Mouse (Mus musculus) embryonic facial prominence, embryonic 15.5 days (tissue): ENCODE results near the gene Ptprn2. TPM values are rescaled to one million over a fixed set of nuclear protein-coding genes. Genes with fewer than 3 reads are reported as not detected.

Experiments
- ATAC-seq: fragments of 200-750 bp; cut with Nextera tagmentation; 2 replicates; pipeline ENCODE4 v1.8.0; 2017; ENCODE audit warnings: low read depth, moderate TSS enrichment; ENCODE audit not compliant: insufficient number of reproducible peaks, low FRiP score, low TSS enrichment
- H3K27ac ChIP-seq: fragments of 300-500 bp; sonication (generic); replicated peaks from 2 replicates; pipeline ENCODE4 v1.5.1; 2015; ENCODE audit warnings: mild to moderate bottlenecking, inconsistent platforms
- H3K27me3 ChIP-seq: fragments of 300-500 bp; sonication (generic); 2 replicates; pipeline ENCODE4 v1.6.1; 2015; ENCODE audit warnings: inconsistent platforms
- H3K36me3 ChIP-seq: fragments of 300-500 bp; sonication (generic); 2 replicates; pipeline ENCODE4 v1.6.1; 2015; ENCODE audit warnings: mild to moderate bottlenecking, inconsistent platforms
- H3K4me1 ChIP-seq: fragments of 300-500 bp; sonication (generic); 2 replicates; pipeline ENCODE4 v1.6.1; 2015; ENCODE audit warnings: inconsistent platforms
- H3K4me2 ChIP-seq: fragments of 300-500 bp; sonication (generic); replicated peaks from 2 replicates; pipeline ENCODE4 v1.6.1; 2015; ENCODE audit warnings: mild to moderate bottlenecking, inconsistent platforms
- H3K4me3 ChIP-seq: fragments of 300-500 bp; sonication (generic); replicated peaks from 2 replicates; pipeline ENCODE4 v1.5.1; 2015; ENCODE audit warnings: mild to moderate bottlenecking, inconsistent platforms
- H3K9ac ChIP-seq: fragments of 300-500 bp; sonication (generic); 2 replicates; pipeline ENCODE4 v1.6.1; 2015; ENCODE audit warnings: inconsistent platforms
- H3K9me3 ChIP-seq: fragments of 300-500 bp; sonication (generic); replicated peaks from 2 replicates; pipeline ENCODE4 v1.6.1; 2016; ENCODE audit warnings: inconsistent platforms
- WGBS: fragments of 180-500 bp; shearing (Covaris S2); methylation state at CpG from one replicate; pipeline ENCODE4 v1.1.7; 2015; 5-methylcytosine and 5-hydroxymethylcytosine counted together
- polyA plus RNA-seq: library from polyadenylated mRNA; unstranded; fragments of >200 nt; fragmentation: Nextera tagmentation; extraction: Ambion mirVana; gene quantifications from 2 replicates; pipeline ENCODE4 v1.2.1, GENCODE M21; 2015

Ptprn2 gene
- polyA plus RNA-seq, 1 experiment from 2014 or later, result 0.12 TPM

DNA sequence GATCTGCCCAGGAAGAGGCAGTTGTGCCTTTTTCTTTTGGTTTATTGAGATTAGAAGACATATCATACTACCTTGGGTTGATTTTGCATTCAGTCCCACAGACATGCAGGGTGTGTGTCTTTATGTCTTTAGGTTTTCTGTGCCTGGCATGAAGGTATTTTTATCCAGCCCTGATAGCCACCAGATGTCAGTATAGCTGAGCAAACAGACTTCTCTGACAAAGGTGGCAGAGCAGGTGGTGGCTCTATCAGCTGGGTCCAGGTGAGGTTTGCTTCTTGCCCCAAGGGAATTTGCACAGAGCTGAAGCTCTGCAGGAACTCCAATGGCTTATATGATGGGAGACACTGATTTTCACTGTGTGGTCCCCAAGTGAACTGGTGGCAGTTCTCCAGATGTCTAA, 161.3 kb downstream of the Ptprn2 start:
- Histone ChIP-seq H3K27me3 (no peaks in the 10 kb centered on the region), H3K4me3 (no peak overlapping the region), H3K27ac (no peak overlapping the region), H3K4me2 (no peak overlapping the region), H3K9me3 (no peaks in the 10 kb centered on the region), H3K4me1 (no peaks in the 10 kb centered on the region; the same call in 1 of the 2 replicates), H3K36me3 (no peaks in the 10 kb centered on the region), H3K9ac (no peak overlapping the region)
- ATAC-seq, result no peak

DNA sequence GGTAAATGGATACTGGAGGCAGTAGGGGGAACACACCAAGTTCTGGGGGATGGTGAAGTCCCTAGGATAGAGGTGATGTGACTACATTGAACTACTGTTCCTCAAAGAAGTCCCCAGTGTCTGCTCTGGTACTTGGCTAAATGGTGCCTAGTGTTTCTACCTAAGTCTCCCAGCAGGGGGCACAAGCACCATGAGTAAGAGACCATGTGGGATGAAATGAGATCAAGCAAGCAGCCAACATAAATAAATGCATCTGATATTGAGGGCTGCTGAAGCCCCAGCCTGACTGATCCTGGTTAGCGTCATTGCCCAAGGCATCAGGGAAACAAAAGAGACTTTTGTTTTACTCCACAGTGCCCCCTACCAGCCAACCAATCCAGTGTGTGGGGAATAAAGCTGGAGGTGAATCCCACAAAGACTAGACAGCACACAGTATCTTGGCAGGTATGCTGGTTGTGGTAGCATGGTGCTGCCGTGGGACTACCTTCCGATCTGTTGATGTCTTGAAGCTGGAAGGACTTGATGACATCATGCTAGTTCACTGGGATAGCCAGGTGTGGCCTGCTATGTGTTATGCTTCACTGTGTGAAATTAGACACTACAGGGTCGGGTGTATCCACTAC, 163.2 kb downstream of the Ptprn2 start:
- no peak for ATAC-seq
- H3K4me3 ChIP-seq, result no peak overlapping the region
- no peak overlapping the region for H3K27ac ChIP-seq
- H3K27me3 ChIP-seq, result no peaks in the 10 kb centered on the region
- H3K36me3 ChIP-seq, result no peaks in the 10 kb centered on the region
- WGBS, result 55% methylated on average over 4 of the region's 4 CpGs
- H3K9ac ChIP-seq, result no peak overlapping the region
- H3K4me1 ChIP-seq, result no peaks in the 10 kb centered on the region
- no peak overlapping the region for H3K4me2 ChIP-seq
- no peaks in the 10 kb centered on the region for H3K9me3 ChIP-seq

DNA sequence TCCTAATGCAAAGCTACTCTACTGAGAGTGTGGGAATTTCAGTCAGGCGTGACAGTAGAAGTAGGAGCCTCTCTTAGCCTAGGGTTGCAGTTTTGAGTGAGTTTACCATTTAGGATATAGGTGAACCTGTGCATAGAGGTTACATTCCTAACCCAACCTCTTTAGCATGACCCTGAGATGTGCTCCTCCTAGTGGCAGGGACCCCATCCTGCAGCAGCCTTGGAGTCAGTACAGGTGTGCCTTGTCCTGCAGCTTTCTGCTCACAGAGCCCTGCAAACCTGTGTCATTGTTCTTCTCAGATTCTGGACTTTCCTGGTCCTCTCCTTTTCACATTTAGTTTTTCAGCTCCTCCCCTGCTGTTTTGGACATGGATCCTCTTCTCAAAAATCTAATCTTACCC, 168.2 kb downstream of the Ptprn2 start:
- H3K4me1 ChIP-seq, result no peaks in the 10 kb centered on the region
- ATAC-seq, result no peak
- WGBS, result 77% methylated on average over 1 of the region's 1 CpGs
- H3K9ac ChIP-seq, result no peak overlapping the region
- H3K9me3 ChIP-seq, result no peaks in the 10 kb centered on the region
- H3K27me3 ChIP-seq, result no peaks in the 10 kb centered on the region
- no peak overlapping the region for H3K27ac ChIP-seq
- H3K36me3 ChIP-seq, result no peaks in the 10 kb centered on the region
- H3K4me2 ChIP-seq, result no peak overlapping the region
- H3K4me3 ChIP-seq, result no peak overlapping the region

DNA sequence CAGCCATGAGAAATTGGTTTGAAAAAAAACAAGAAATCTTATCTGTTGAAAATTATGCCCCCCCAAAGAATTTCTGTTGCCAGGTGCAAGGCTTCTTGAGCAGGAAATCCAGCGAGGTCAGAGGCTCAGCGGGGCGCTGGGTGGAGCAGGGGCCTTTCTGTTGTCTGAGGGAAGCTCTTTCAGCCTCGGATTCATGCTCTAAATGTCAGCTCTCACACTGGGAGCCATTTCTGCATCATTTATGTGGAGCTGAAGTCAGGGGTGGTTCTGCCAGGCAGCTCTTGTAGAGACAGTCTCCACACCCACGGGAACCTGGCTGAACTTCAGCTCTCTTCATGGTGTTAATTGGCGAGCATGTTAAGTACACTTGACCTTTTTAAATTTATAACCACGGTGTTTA, 174.6 kb downstream of the Ptprn2 start:
- no peaks in the 10 kb centered on the region for H3K9me3 ChIP-seq
- no peak overlapping the region for H3K4me3 ChIP-seq
- no peaks in the 10 kb centered on the region for H3K27me3 ChIP-seq
- no peak overlapping the region for H3K9ac ChIP-seq
- no peak for ATAC-seq
- H3K4me1 ChIP-seq, result no peaks in the 10 kb centered on the region
- 17% methylated on average over 7 of the region's 7 CpGs for WGBS
- no peak overlapping the region for H3K4me2 ChIP-seq
- H3K27ac ChIP-seq, result no peak overlapping the region
- H3K36me3 ChIP-seq, result no peaks in the 10 kb centered on the region

DNA sequence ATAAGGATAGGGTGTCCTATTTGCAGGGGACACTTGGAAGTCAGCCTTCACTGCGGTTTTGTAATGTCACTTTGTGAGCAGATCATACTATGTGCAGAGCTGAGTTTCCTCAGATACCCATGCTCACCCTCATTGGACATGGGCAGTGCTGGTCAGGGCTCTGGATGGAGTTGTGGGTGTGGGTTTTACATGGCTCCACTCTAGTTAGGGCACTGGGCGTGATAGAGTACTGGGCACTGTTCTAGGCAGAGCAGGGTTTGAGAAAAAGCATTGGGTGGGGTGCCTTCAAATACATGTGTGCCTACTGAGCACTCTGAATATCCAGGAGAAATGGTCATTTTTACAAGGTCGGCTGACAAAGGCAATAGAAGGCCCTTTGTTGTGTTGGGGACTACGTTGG, 175.5 kb downstream of the Ptprn2 start:
- Histone ChIP-seq H3K9ac (no peak overlapping the region), H3K4me3 (no peak overlapping the region), H3K27me3 (no peaks in the 10 kb centered on the region), H3K36me3 (no peaks in the 10 kb centered on the region), H3K4me2 (no peak overlapping the region), H3K4me1 (no peaks in the 10 kb centered on the region), H3K9me3 (no peaks in the 10 kb centered on the region), H3K27ac (no peak overlapping the region)
- no peak for ATAC-seq
- WGBS, result 73% methylated on average over 4 of the region's 4 CpGs

DNA sequence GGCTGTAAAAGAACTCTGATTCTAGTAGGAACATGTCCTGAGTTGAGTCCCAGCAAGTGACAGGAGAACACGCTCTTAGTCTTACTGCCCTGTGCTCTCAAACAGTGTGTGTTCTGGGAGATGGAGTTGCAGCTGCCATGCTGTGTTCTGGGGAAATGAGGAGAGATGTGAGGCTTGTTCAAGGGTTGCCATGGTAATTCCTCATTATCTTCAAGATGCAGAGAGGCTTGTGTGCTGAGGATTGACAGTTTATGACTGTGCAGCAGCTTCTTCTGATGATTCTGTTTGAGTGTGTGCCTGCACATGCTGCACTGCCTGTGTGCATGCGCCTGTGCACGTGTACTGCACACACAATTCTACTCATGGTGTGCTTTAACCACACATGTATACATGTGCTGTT, 192.2 kb downstream of the Ptprn2 start:
- no peak overlapping the region for H3K9ac ChIP-seq
- H3K27me3 ChIP-seq, result no peaks in the 10 kb centered on the region
- H3K4me1 ChIP-seq, result no peaks in the 10 kb centered on the region
- no peak overlapping the region for H3K27ac ChIP-seq
- H3K36me3 ChIP-seq, result no peaks in the 10 kb centered on the region
- no peaks in the 10 kb centered on the region for H3K9me3 ChIP-seq
- no peak overlapping the region for H3K4me2 ChIP-seq
- no peak overlapping the region for H3K4me3 ChIP-seq
- ATAC-seq, result no peak
- WGBS, result 63% methylated on average over 3 of the region's 3 CpGs

DNA sequence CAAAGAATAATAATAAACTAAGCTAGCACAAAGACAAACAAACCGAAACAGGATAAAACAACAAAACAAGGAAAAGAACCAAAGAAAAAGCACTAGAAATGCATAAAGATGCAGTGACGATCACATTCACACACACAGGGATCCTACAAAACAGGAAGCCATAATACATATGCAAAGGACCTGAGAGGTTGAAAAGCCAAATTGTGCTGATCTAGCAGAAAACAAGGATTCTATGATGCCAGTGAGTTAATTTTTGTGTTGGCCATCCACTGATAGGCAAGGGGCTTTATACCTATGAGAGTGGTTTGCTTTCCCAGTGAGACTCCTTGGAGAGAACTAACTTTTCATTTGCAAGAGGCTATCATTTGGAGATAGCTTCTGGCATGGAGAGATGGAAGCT, 204.3 kb downstream of the Ptprn2 start:
- Histone ChIP-seq H3K36me3 (no peaks in the 10 kb centered on the region), H3K4me3 (no peak overlapping the region), H3K9me3 (no peaks in the 10 kb centered on the region; the same call in 1 of the 2 replicates), H3K27me3 (no peaks in the 10 kb centered on the region), H3K4me2 (no peak overlapping the region), H3K4me1 (no peaks in the 10 kb centered on the region), H3K9ac (no peak overlapping the region), H3K27ac (no peak overlapping the region)
- no peak for ATAC-seq
- 93% methylated on average over 2 of the region's 2 CpGs for WGBS

DNA sequence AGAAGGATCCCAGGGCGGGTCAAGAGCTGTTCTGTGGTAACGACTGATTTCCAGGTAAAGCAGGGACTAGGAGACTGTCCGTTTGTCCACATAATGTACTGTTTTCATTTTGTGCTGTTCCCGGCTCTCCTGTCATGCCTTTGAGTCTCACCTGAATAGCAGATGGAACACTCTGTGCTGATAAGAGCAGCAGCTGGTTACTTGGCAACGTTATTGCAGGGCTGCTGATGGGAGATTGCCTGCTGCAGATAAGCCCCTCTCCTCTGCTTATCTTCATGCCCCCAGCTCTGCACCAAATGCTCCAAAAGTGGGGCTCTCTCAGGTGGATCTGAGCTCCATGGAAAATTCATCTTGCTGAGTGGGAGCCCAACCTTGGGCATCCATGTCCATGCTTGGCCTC, 224.0 kb downstream of the Ptprn2 start:
- no peak overlapping the region for H3K9ac ChIP-seq
- WGBS, result 66% methylated on average over 5 of the region's 5 CpGs
- H3K4me1 ChIP-seq, result no peaks in the 10 kb centered on the region
- H3K9me3 ChIP-seq, result no peaks in the 10 kb centered on the region
- no peak overlapping the region for H3K27ac ChIP-seq
- no peaks in the 10 kb centered on the region for H3K27me3 ChIP-seq
- no peaks in the 10 kb centered on the region for H3K36me3 ChIP-seq
- no peak overlapping the region for H3K4me3 ChIP-seq
- no peak overlapping the region for H3K4me2 ChIP-seq
- no peak for ATAC-seq

DNA sequence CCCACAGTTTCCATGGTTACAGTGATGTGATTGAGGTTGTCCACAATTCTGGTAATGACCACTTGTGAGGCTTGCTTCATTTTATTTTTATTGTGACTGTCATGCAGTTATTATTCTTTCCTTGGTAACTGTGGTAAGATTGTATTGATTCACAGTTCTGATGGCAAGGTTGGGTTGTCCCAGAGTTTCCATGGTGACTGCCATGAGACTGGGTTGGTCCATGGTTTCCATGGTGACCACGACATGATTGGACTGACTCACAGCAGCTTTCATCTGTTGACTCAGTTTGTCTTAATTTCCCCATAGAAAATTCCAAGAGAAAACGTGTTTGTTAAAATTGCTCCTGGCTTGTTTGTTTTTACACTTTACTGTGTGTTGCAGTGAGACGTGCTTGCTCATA, 225.2 kb downstream of the Ptprn2 start:
- H3K9me3 ChIP-seq, result no peaks in the 10 kb centered on the region
- no peaks in the 10 kb centered on the region for H3K4me1 ChIP-seq
- no peak for ATAC-seq
- H3K4me3 ChIP-seq, result no peak overlapping the region
- H3K27ac ChIP-seq, result no peak overlapping the region
- no peak overlapping the region for H3K9ac ChIP-seq
- no peak overlapping the region for H3K4me2 ChIP-seq
- no peaks in the 10 kb centered on the region for H3K27me3 ChIP-seq
- 64% methylated on average over 3 of the region's 3 CpGs for WGBS
- H3K36me3 ChIP-seq, result no peaks in the 10 kb centered on the region

DNA sequence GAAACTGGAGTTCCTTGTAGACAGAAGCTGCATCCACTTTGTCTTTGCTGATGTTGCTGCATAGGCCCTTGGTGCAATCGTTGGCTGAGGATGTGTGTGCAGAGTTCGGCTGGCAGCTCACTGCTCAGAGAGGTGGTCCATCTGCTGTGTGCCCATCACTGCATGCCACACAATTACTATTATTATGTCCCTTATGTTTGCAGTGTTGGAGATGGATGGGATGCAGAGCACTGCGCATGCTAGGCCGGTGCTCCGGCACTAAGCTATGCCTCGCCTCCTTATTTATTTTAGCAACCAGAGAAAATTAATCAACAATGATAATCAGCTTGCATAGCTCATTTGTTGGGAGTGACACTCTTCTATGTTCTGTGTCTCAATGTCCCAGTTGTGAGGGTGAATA, 225.6 kb downstream of the Ptprn2 start:
- Histone ChIP-seq H3K9me3 (no peaks in the 10 kb centered on the region), H3K4me2 (no peak overlapping the region), H3K36me3 (no peaks in the 10 kb centered on the region), H3K4me3 (no peak overlapping the region), H3K27ac (no peak overlapping the region), H3K9ac (no peak overlapping the region), H3K27me3 (no peaks in the 10 kb centered on the region), H3K4me1 (no peaks in the 10 kb centered on the region)
- 88% methylated on average over 6 of the region's 6 CpGs for WGBS
- no peak for ATAC-seq

DNA sequence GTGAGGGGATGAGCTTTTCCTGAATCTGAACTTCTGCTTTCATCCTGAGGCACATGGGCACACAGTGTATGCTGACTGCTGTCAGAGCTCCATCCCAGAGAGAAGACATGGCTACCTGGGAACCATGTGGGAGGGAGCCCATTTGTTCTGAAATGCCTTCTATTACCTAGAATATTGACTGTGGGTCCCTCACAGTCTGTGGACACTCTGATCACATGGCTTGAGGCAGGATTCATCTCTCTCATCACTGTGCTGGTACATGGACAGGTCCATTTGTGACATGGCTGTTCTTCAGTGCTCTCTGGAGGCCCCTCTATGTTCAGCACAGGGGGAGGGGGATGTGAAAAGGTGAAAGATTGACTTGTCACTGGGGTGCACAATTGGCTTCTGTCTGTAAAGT, 227.6 kb downstream of the Ptprn2 start:
- Histone ChIP-seq H3K4me3 (no peak overlapping the region), H3K27ac (no peak overlapping the region), H3K9ac (no peak overlapping the region), H3K4me1 (no peaks in the 10 kb centered on the region), H3K27me3 (no peaks in the 10 kb centered on the region), H3K36me3 (no peaks in the 10 kb centered on the region), H3K9me3 (no peaks in the 10 kb centered on the region), H3K4me2 (no peak overlapping the region)
- no peak for ATAC-seq

DNA sequence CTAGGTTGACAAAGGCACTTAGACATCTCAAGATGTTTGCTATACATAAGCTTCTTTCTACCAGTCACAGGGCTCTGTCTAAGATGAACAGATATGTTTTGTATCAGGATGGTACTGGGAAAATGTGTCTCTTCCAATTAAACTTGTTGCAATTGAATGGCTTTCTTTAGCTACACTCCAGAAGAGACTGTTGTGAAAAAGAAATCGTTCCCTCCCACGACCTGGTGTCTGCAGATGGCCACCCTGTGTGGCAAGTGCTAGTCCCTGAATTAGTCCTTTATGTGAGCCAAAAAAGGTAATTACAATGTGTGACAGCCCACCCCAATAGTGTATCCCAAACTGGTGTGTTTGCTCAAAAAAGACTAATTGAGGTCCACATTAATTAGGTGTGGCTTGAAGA, 235.5 kb downstream of the Ptprn2 start:
- WGBS, result 81% methylated on average over 2 of the region's 2 CpGs
- ATAC-seq, result no peak

More for the DNA sequence above, 235.5 kb downstream of the Ptprn2 start:
- Histone ChIP-seq H3K36me3 (no peaks in the 10 kb centered on the region), H3K4me3 (no peak overlapping the region), H3K4me1 (no peaks in the 10 kb centered on the region), H3K9me3 (no peaks in the 10 kb centered on the region), H3K27ac (no peak overlapping the region), H3K9ac (no peak overlapping the region), H3K27me3 (no peaks in the 10 kb centered on the region), H3K4me2 (no peak overlapping the region)
